Mouse (Mus musculus): ENCODE data around the gene Nepro.

Nepro gene

DNA sequence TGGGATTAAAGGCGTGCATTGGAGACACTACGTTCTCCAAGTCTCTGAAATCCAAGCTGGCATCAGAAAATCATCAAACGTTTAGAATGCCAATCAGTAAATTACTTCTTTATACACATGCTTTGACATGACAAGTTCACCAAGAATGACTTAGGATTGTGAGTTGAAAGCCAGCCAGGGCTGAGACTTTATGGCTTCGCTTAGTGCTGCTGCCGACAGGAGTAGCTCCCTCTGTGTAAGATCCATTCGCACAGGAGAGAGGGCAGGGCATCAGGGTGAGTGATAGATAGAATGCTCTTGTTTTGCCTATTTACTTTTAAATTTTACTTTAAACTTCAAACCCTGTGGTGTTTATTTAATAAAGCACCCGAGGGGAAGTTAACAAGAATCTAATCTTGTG is 43.4 kb downstream of the Nepro start:
- no peak for DNase-seq (ENCODE audit: low spot score)

GRCm38 (mm10) chr16:44767967-44768366 is 43.9 kb downstream of the Nepro start:
- DNase-seq (ENCODE audit: low spot score), result peak; percentile 58

DNA sequence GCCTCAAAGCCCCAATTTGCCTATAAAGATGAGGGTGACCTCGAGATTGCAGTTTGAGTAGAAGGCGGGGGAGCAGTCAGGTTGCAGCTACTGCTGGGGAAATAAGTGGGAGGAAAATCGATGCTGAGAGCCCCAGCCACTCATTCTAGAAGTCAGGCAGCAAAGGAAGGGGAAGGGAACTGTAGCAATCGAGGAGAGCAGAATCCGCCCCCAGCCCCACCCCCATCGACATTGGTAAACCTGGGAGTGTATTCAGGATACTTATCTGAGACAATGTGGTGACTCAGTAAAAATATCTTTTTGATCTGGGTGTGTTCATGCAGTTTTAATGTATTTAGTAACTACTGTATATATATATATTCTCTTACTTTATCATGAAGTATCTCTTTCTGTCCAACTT is 48.5 kb downstream of the Nepro start:
- DNase-seq (ENCODE audit: low spot score), result no peak

DNA sequence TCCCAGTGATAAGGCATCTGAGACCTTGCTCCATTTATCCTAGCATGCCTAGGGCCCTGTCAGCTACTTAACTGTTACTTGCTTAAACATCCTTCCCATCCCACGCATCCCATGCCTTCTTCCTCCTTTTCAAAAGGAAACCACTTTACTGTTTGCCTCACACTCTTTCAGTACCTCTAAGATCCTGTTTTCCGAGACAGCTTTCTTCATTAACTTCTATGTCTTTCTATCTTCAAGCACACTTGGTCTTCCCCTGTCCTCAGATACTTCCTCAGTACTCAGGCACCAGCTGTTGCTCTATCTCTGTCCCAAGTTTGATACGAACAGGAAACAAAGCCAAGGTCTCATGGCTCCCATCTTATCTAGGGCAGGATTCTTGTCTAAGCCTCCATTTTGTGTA is 49.6 kb downstream of the Nepro start:
- no peak for DNase-seq (ENCODE audit: low spot score)

DNA sequence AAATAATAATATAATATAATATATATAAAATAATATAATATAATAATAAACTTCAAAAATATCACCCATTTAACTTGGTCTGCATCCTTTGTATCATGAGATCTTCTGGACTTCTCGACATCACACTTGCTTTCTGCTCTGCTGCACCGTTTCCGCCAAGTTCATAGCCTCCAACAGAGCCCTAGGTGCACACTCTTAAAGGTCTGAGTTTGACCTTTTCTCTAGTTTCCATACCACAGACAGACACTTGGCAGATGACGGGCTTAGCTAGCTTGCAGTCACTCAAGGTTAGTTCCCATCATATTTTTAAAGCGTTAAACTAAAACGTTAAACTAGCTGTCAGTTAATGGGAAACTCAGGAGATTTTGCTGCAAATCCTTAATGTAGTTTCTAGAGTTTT is 50.1 kb downstream of the Nepro start:
- no peak for DNase-seq (ENCODE audit: low spot score)

DNA sequence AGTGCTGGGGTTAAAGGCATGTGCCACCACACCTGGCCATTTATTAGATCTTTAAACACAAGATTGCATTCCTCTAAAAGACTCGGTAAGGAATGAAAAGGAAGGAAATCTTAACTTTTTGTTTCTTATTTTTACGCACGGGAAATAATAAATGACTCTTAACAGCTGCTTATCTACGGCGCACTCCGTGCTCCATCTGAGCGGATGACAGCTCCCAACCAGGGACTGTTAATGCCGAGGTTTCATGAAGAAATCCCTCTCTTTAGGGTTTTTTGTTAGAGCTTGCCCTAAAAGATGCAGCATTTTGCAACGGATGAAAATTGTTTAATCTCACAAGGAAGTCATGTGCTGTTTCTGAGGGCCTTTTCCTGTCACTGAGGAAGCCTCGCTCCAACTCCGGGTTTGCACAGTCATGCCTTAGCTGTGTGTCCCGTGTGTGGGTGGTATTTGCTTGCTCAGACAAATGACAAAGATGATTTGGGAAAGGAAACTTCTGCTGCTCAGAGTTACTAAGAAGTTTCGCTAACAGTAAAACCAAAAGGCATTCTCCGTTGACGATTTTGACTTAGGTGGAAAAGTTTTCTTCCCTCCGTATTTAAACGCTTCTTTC is 54.5 kb downstream of the Nepro start:
- DNase-seq (ENCODE audit: low spot score), result no peak

- no peak for DNase-seq (ENCODE audit: low spot score)
Measured at GRCm38 (mm10) chr16:44779494-44779893, 55.4 kb downstream of the Nepro start.

GRCm38 (mm10) chr16:44780751-44781150 is 56.6 kb downstream of the Nepro start:
- no peak for DNase-seq (ENCODE audit: low spot score)

Measured in embryo, embryonic 10.5 days (tissue).